Mouse (Mus musculus): Measurements from ENCODE around the gene Sipa1l2. TPM values are rescaled to one million over a fixed set of nuclear protein-coding genes. Genes with fewer than 3 reads are reported as not detected.

Gene Sipa1l2
- polyA plus RNA-seq, 1 experiment from 2014 or later = 25.9 TPM

- Histone ChIP-seq H3K4me2 (replicated peaks) (no peak overlapping the region), H3K9ac (no peak overlapping the region), H3K27me3 (replicated peaks) (no peaks in the 10 kb centered on the region), H3K4me3 (no peak overlapping the region), H3K36me3 (no peaks in the 10 kb centered on the region), H3K9me3 (no peaks in the 10 kb centered on the region), H3K27ac (no peak overlapping the region), H3K4me1 (peaks cover 32% of the 10 kb centered on the region)
- ATAC-seq (ENCODE audit: low FRiP score, low read depth) = no peak
- WGBS = 60% methylated on average over 5 of the region's 5 CpGs
Observed at GRCm38 (mm10) chr8:125500005-125500404, 69.6 kb downstream of the Sipa1l2 start.

GRCm38 (mm10) chr8:125498508-125498907 is 71.1 kb downstream of the Sipa1l2 start:
- Histone ChIP-seq H3K9me3 (no peaks in the 10 kb centered on the region), H3K4me3 (no peak overlapping the region), H3K4me2 (replicated peaks) (no peak overlapping the region), H3K36me3 (no peaks in the 10 kb centered on the region), H3K9ac (no peak overlapping the region), H3K27me3 (replicated peaks) (no peaks in the 10 kb centered on the region), H3K27ac (no peak overlapping the region), H3K4me1 (peaks cover 24% of the 10 kb centered on the region)
- ATAC-seq (ENCODE audit: low FRiP score, low read depth) = no peak
- WGBS = 72% methylated on average over 10 of the region's 10 CpGs

- WGBS = 72% methylated on average over 2 of the region's 2 CpGs
- Histone ChIP-seq H3K9ac (no peak overlapping the region), H3K9me3 (no peaks in the 10 kb centered on the region), H3K36me3 (peaks cover 21% of the 10 kb centered on the region), H3K4me1 (peaks cover 22% of the 10 kb centered on the region), H3K27me3 (replicated peaks) (no peaks in the 10 kb centered on the region), H3K27ac (no peak overlapping the region), H3K4me2 (replicated peaks) (no peak overlapping the region), H3K4me3 (no peak overlapping the region)
- ATAC-seq (ENCODE audit: low FRiP score, low read depth) = no peak
Observed at GRCm38 (mm10) chr8:125495545-125495944, 74.1 kb downstream of the Sipa1l2 start.

GRCm38 (mm10) chr8:125493254-125493815 is 76.3 kb downstream of the Sipa1l2 start:
- 60% methylated on average over 6 of the region's 6 CpGs for WGBS
- Histone ChIP-seq H3K4me2 (replicated peaks) (no peak overlapping the region), H3K9ac (no peak overlapping the region), H3K4me1 (peaks cover 10% of the 10 kb centered on the region; the same call in 1 of the 2 replicates), H3K9me3 (no peaks in the 10 kb centered on the region), H3K4me3 (no peak overlapping the region), H3K27me3 (replicated peaks) (no peaks in the 10 kb centered on the region), H3K27ac (no peak overlapping the region), H3K36me3 (peaks cover 21% of the 10 kb centered on the region)
- ATAC-seq (ENCODE audit: low FRiP score, low read depth) = no peak

DNA sequence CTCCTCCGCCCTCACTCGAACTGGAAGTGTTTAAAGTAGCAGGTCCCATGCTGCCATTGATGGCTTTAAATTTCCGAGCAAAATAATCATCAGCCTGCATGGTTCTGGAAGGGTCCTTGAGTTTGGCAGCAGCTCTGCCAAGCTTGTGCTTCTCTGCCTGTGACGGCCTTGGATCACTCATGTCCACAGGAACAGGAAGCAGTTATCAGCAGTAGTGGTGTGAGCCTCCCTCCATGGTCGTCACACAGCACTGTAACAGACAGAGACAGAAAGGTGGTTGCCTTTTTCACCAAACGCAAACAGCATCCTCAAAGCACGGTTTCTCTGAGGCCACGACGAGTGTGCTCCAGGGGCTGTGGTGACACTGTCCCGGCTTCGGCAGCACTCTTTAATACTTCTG is 77.2 kb downstream of the Sipa1l2 start:
- Histone ChIP-seq H3K27me3 (replicated peaks) (no peaks in the 10 kb centered on the region), H3K36me3 (peaks cover 24% of the 10 kb centered on the region), H3K9ac (no peak overlapping the region), H3K4me3 (no peak overlapping the region), H3K9me3 (no peaks in the 10 kb centered on the region), H3K4me2 (replicated peaks) (no peak overlapping the region), H3K4me1 (peaks cover 5% of the 10 kb centered on the region; the same call in 1 of the 2 replicates), H3K27ac (no peak overlapping the region)
- WGBS = 86% methylated on average over 11 of the region's 11 CpGs
- ATAC-seq (ENCODE audit: low FRiP score, low read depth) = no peak

GRCm38 (mm10) chr8:125488747-125489146 is 80.9 kb downstream of the Sipa1l2 start:
- 83% methylated on average over 1 of the region's 1 CpGs for WGBS
- no peak overlapping the region for H3K4me2 ChIP-seq (replicated peaks)
- ATAC-seq (ENCODE audit: low FRiP score, low read depth) = no peak
- H3K27ac ChIP-seq = no peak overlapping the region
- H3K4me1 ChIP-seq = peaks cover 15% of the 10 kb centered on the region; the same call in 1 of the 2 replicates
- H3K27me3 ChIP-seq (replicated peaks) = no peaks in the 10 kb centered on the region
- peaks cover 33% of the 10 kb centered on the region for H3K36me3 ChIP-seq
- H3K4me3 ChIP-seq = no peak overlapping the region
- no peak overlapping the region for H3K9ac ChIP-seq
- H3K9me3 ChIP-seq = no peaks in the 10 kb centered on the region

DNA sequence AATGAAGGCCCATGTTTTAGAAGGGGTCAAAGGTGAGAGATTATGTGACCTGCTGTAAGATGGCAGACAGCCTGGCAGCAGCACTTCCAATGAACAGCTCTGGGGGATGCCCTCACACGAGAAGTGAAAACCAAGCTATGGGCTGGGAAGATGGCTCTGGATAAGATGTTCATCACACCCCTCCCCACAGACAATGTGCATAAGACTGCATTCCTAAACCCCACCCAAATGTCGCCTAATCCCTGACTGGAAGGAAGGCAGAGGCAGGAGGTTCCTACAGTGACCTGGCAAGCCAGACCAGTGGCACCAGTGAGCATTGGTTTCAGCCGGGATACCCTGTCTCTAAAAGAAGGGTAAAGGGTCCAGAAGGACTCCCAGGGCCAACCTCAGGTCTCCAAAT is 83.9 kb downstream of the Sipa1l2 start:
- WGBS = 90% methylated on average over 3 of the region's 3 CpGs
- Histone ChIP-seq H3K36me3 (peaks cover 27% of the 10 kb centered on the region), H3K4me1 (peaks cover 15% of the 10 kb centered on the region; the same call in 1 of the 2 replicates)

GRCm38 (mm10) chr8:125484530-125485196 is 84.9 kb downstream of the Sipa1l2 start:
- no peak for ATAC-seq (ENCODE audit: low FRiP score, low read depth)
- H3K36me3 ChIP-seq = peaks cover 36% of the 10 kb centered on the region
- no peaks in the 10 kb centered on the region for H3K27me3 ChIP-seq (replicated peaks)
- no peak overlapping the region for H3K27ac ChIP-seq
- no peak overlapping the region for H3K4me3 ChIP-seq
- H3K9me3 ChIP-seq = no peaks in the 10 kb centered on the region; the same call in 1 of the 2 replicates
- no peak overlapping the region for H3K9ac ChIP-seq
- WGBS = 33% methylated on average over 7 of the region's 7 CpGs
- H3K4me2 ChIP-seq (replicated peaks) = no peak overlapping the region
- H3K4me1 ChIP-seq = peaks cover 15% of the 10 kb centered on the region; the same call in 1 of the 2 replicates

More for the DNA sequence above, 83.9 kb downstream of the Sipa1l2 start:
- H3K4me3 ChIP-seq = no peak overlapping the region
- H3K4me2 ChIP-seq (replicated peaks) = no peak overlapping the region
- no peak for ATAC-seq (ENCODE audit: low FRiP score, low read depth)
- no peak overlapping the region for H3K9ac ChIP-seq
- no peaks in the 10 kb centered on the region for H3K27me3 ChIP-seq (replicated peaks)
- H3K27ac ChIP-seq = no peak overlapping the region
- H3K9me3 ChIP-seq = no peaks in the 10 kb centered on the region; the same call in 1 of the 2 replicates

DNA sequence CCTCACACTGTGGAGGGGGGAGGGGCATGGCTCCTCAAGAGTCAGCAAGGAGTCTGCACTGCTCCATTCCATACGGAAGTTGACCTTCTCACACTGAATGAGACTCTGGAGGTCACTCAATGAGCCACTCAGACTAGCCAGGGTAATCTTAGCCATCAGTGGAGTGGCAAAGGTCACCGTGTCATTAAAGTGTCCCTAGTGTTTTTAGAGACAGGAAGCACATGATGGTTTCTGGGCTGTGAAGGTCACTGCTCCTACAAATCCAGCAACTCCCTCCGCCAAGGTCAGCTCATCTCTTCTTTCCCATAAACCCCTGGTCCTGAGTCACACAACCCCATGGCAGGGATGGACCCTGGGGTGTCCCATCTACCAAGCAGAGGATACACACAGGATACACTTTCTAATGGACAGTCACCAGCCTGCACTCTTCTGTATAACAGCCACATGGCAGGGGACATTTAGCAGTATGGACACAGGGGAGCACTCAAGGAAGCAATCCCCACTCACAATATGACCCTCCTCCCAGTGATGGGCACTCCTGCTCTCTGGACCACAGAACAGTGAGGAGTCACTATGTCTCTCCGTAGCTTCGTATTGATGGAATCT is 87.0 kb downstream of the Sipa1l2 start:
- no peak overlapping the region for H3K27ac ChIP-seq
- no peak overlapping the region for H3K9ac ChIP-seq
- H3K9me3 ChIP-seq = no peaks in the 10 kb centered on the region; the same call in 1 of the 2 replicates
- H3K4me3 ChIP-seq = no peak overlapping the region
- ATAC-seq (ENCODE audit: low FRiP score, low read depth) = no peak
- peaks cover 18% of the 10 kb centered on the region; the same call in 1 of the 2 replicates for H3K4me1 ChIP-seq
- WGBS = 76% methylated on average over 5 of the region's 5 CpGs
- H3K36me3 ChIP-seq = peaks cover 49% of the 10 kb centered on the region
- no peak overlapping the region for H3K4me2 ChIP-seq (replicated peaks)
- H3K27me3 ChIP-seq (replicated peaks) = no peaks in the 10 kb centered on the region

GRCm38 (mm10) chr8:125474876-125475275 is 94.7 kb downstream of the Sipa1l2 start:
- no peaks in the 10 kb centered on the region for H3K9me3 ChIP-seq
- no peak for ATAC-seq (ENCODE audit: low FRiP score, low read depth)

GRCm38 (mm10) chr8:125471374-125471773 is 98.2 kb downstream of the Sipa1l2 start:
- H3K4me3 ChIP-seq = no peak overlapping the region
- peaks cover 35% of the 10 kb centered on the region for H3K36me3 ChIP-seq
- 73% methylated on average over 9 of the region's 9 CpGs for WGBS

More at GRCm38 (mm10) chr8:125474876-125475275, 94.7 kb downstream of the Sipa1l2 start:
- 92% methylated on average over 12 of the region's 12 CpGs for WGBS
- Histone ChIP-seq H3K27me3 (replicated peaks) (no peaks in the 10 kb centered on the region), H3K4me2 (replicated peaks) (no peak overlapping the region), H3K4me3 (no peak overlapping the region), H3K27ac (no peak overlapping the region), H3K9ac (no peak overlapping the region), H3K36me3 (peaks cover 27% of the 10 kb centered on the region), H3K4me1 (0 out of 2 replicates have a peak, but pooled peaks cover 3% of the 10 kb centered on the region)

DNA sequence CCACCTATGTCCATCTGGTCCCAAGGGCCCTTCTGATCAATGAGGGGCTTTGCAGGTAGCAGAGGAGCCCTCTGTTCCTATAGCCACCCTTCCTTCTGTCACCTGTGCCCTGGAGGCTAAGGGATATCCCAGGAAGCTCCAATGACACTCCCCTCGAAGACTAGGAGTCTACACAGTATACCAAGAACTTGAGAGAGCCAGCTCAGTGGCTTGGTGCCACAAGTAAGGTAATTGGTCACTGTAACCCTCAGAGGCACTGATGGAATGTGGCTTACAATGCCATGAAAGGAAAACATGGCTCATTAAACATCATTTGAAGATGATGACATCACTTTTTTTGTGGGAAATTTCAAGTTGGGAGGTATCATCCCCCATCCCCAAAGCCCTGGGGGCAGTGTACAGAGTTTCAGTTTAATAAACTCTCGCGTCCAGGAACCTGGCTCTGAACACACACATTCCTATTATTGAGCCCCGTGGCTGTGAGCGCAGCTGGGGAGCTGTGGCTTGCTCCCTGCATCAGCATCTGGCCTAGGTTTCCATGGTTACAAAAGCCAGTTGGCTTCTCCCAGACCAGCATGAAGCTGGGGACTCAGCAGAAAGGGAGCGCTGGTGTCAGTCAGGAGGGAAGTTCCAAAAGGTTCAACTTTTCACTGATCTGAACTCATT is 104.3 kb downstream of the Sipa1l2 start:
- H3K9ac ChIP-seq = no peak overlapping the region
- H3K4me3 ChIP-seq = no peak overlapping the region
- peaks cover 25% of the 10 kb centered on the region for H3K4me1 ChIP-seq
- WGBS = 24% methylated on average over 6 of the region's 6 CpGs
- no peak overlapping the region for H3K27ac ChIP-seq
- H3K27me3 ChIP-seq (replicated peaks) = peaks cover 4% of the 10 kb centered on the region; the same call in 1 of the 2 replicates
- peaks cover 36% of the 10 kb centered on the region for H3K36me3 ChIP-seq
- H3K4me2 ChIP-seq (replicated peaks) = no peak overlapping the region
- no peak for ATAC-seq (ENCODE audit: low FRiP score, low read depth)
- no peaks in the 10 kb centered on the region for H3K9me3 ChIP-seq

More at GRCm38 (mm10) chr8:125471374-125471773, 98.2 kb downstream of the Sipa1l2 start:
- Histone ChIP-seq H3K9ac (no peak overlapping the region), H3K4me1 (no peaks in the 10 kb centered on the region), H3K27ac (no peak overlapping the region), H3K4me2 (replicated peaks) (no peak overlapping the region), H3K9me3 (no peaks in the 10 kb centered on the region), H3K27me3 (replicated peaks) (no peaks in the 10 kb centered on the region)
- ATAC-seq (ENCODE audit: low FRiP score, low read depth) = no peak

Data from neural tube, embryonic 12.5 days (tissue).